Mouse (Mus musculus): ENCODE results near the gene Emc6. TPM values are rescaled to one million over a fixed set of nuclear protein-coding genes. Genes with fewer than 3 reads are reported as not detected.

Emc6 gene
- total RNA-seq, 2 experiments from 2014 or later, result 66.3 to 67.9 TPM

Other genes with a start within 250 kb of the Emc6 start
- 10 to 100 TPM in 1 of 2 experiments, 1 to 10 TPM in 1; 8.3 to 12.0 TPM for gene Atp2a3, start 215.9 kb downstream of the Emc6 start, total RNA-seq (2021)
- gene P2rx1, start 177.9 kb downstream of the Emc6 start, total RNA-seq (2021), result under 1 TPM; 0.71 to 0.77 TPM
- gene Camkk1, start 158.0 kb downstream of the Emc6 start, total RNA-seq (2021), result under 1 TPM; 0.81 to 0.97 TPM
- gene Ncbp3, start 129.3 kb downstream of the Emc6 start, total RNA-seq (2021), result 10 to 100 TPM; 12.0 to 12.2 TPM
- under 1 TPM; 0.18 to 0.21 TPM for gene Itgae, start 86.5 kb downstream of the Emc6 start, total RNA-seq (2021)
- gene Haspin, start 38.7 kb downstream of the Emc6 start, total RNA-seq (2021), result 1 to 10 TPM; 6.0 to 7.1 TPM
- 1 to 10 TPM; 3.9 to 5.0 TPM for gene P2rx5, start 16.6 kb downstream of the Emc6 start, total RNA-seq (2021)
- gene Tax1bp3, start within 50 bp of the Emc6 start, total RNA-seq (2021), result 100 to 1,000 TPM; 109 to 112 TPM
- 1 to 10 TPM; 8.4 to 8.7 TPM for gene Ctns, start 22.0 kb upstream of the Emc6 start, total RNA-seq (2021)
- 1 to 10 TPM in 1 of 2 experiments, under 1 TPM in 1; 0.95 to 1.1 TPM for gene Shpk, start 22.4 kb upstream of the Emc6 start, total RNA-seq (2021)
- not detected for gene Trpv1, start 57.3 kb upstream of the Emc6 start, total RNA-seq (2021)
- under 1 TPM; 0.07 to 0.10 TPM for gene Trpv3, start 90.4 kb upstream of the Emc6 start, total RNA-seq (2021)
- gene Aspa, start 152.6 kb upstream of the Emc6 start, total RNA-seq (2021), result under 1 TPM; 0.27 to 0.57 TPM
- not detected for gene Gm49340, start 152.7 kb upstream of the Emc6 start, total RNA-seq (2021)
- gene Spata22, start 152.7 kb upstream of the Emc6 start, total RNA-seq (2021), result not detected
- not detected for gene Olfr20, start 173.7 kb upstream of the Emc6 start, total RNA-seq (2021)
- gene Olfr376, start 194.2 kb upstream of the Emc6 start, total RNA-seq (2021), result not detected
- not detected for gene Olfr1, start 222.6 kb upstream of the Emc6 start, total RNA-seq (2021)